8 mouse cellular contexts compared by ENCODE assay signal in the genomic region with DNA sequence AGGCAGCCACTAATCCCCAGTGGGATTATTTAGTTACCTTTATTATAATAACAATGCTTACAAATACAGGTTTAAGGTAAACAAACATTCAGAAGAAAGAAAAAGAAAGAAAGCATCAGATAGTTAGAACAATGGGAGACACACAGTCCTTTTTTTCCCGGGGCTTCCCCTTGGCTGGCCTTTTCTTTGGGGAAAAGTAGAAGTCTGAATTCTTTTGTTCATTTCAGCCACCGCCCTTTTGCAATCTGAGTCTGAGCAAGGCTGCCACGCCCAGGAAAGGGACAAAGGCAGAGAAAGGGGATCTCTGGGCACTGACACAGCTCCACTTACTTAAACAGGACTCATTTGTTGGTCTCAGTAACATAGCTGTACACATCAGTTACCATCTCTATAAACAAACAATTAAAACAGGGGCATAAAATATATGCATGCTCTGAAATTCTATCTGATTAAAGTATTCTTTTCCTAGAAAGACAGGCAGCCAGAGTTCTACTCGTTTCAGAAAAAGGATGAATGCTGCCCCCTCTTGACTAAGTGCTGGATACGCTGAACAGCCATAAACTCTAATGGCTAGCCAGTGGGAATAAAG.
A peak's percentile ranks its signal among the peaks of the same experiment; 100 is the strongest.
DNase-seq lines count a peak whose midpoint lies in the region; ATAC-seq lines count a peak whose summit lies in the region.

No protein-coding gene starts in this region.

- peaks cover 43% of the 10 kb centered on the region for H3K4me1 ChIP-seq in limb, embryonic 10.5 days
- peaks cover 12% of the 10 kb centered on the region for H3K4me1 ChIP-seq in neural tube, embryonic 12.5 days

- H3K4me3 ChIP-seq in limb, embryonic 10.5 days: no peak overlapping the region
- no peak overlapping the region for H3K4me3 ChIP-seq in neural tube, embryonic 12.5 days

- H3K27ac ChIP-seq in limb, embryonic 10.5 days: peak overlapping the region; percentile 79
- peak overlapping the region; percentile 43; the same call in 1 of the 2 replicates for H3K27ac ChIP-seq in neural tube, embryonic 12.5 days

- peak; percentile 47 for DNase-seq in adrenal gland, adult 2 months
- DNase-seq in adrenal gland, postnatal 25 days: no peak
- DNase-seq in cerebellum, postnatal 36 days: peak; percentile 29 to 52
- DNase-seq in gastrocnemius, postnatal 14 days: peak; percentile 19
- DNase-seq in kidney, adult 11 months: peak; percentile 22
- DNase-seq in limb, embryonic 10.5 days (ENCODE audit: low spot score): peak; percentile 47
- no peak for DNase-seq in urinary bladder, adult 2 months (ENCODE audit: low spot score)

- H3K4me2 ChIP-seq in neural tube, embryonic 12.5 days (replicated peaks): peak overlapping the region; percentile 35

- ATAC-seq in neural tube, embryonic 12.5 days (ENCODE audit: low FRiP score, low read depth): peak; percentile 74

- H3K27me3 ChIP-seq in limb, embryonic 10.5 days (ENCODE audit: low read depth, poor library complexity, severe bottlenecking): no peaks in the 10 kb centered on the region
- H3K27me3 ChIP-seq in neural tube, embryonic 12.5 days (replicated peaks): no peaks in the 10 kb centered on the region; the same call in 1 of the 2 replicates

- no peaks in the 10 kb centered on the region for H3K36me3 ChIP-seq in limb, embryonic 10.5 days
- H3K36me3 ChIP-seq in neural tube, embryonic 12.5 days: no peaks in the 10 kb centered on the region

- WGBS in limb, embryonic 10.5 days: 3% methylated on average over 5 of the region's 5 CpGs
- WGBS in neural tube, embryonic 12.5 days: 3% methylated on average over 5 of the region's 5 CpGs

- intact Hi-C loops in gastrocnemius, postnatal 14 days (cut with DNase I; ENCODE audit: low total_unique reads): loop anchor here (5.0 kb wide), 1 partner anchor 505 kb away; no protein-coding TSS in a partner anchor

- H3K9me3 ChIP-seq in limb, embryonic 10.5 days (replicated peaks): no peaks in the 10 kb centered on the region
- no peaks in the 10 kb centered on the region for H3K9me3 ChIP-seq in neural tube, embryonic 12.5 days

- no peak overlapping the region for H3K9ac ChIP-seq in neural tube, embryonic 12.5 days

Comparison
In these comparisons a context has a peak if more than half of its experiments do, and no peak if none do; other contexts are left out.
1. DNase-seq: peak in adrenal gland, adult 2 months (single experiment), cerebellum, postnatal 36 days (2 of 2), gastrocnemius, postnatal 14 days (single experiment), kidney, adult 11 months (single experiment) and limb, embryonic 10.5 days (single experiment); none in adrenal gland, postnatal 25 days (single experiment) and urinary bladder, adult 2 months (single experiment).